Mouse (Mus musculus): ENCODE results near the gene Rab6b. TPM values are rescaled to one million over a fixed set of nuclear protein-coding genes. Genes with fewer than 3 reads are reported as not detected.
"Not testable (repeated sequence)": the region's sequence is repeated elsewhere in the genome, so short reads cannot be mapped to it uniquely, and the experiment has no call there.

The Rab6b gene
- polyA plus RNA-seq, 1 experiment = 23.3 TPM

DNA sequence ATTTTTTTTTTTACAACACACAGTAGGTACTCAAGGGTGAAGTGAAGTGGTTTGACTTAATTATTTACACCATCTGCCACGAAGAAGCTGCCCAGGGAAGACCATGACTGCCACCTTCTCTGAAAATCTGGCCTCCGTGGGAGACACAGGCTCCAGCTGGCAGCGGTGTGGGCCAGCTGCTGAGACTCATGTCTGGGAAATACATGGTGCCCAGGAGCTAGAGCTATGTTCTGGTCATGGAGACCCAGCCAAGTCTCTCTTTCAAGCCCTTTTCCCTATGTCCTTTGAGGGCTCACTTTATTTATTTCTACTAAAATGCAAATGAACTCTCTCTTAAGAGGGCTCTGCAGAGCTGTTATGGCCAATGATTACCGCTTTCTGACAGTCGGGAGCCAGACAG lies 41.7 kb downstream of the Rab6b start:
- H3K27me3 ChIP-seq (ENCODE audit: control insufficient read depth, insufficient read depth, low read length, poor library complexity, severe bottlenecking) = no peaks in the 10 kb centered on the region
- no peak for TF ChIP-seq CTCF (IDR thresholded peaks at IDR 0.05; ENCODE audit: low read depth, low read length)
- TF ChIP-seq POLR2A (IDR thresholded peaks at IDR 0.05; ENCODE audit: insufficient read depth, low read length) = no peak
- TF ChIP-seq EP300 (IDR thresholded peaks at IDR 0.05; ENCODE audit: insufficient read depth, low read depth, low read length) = no peak

GRCm38 (mm10) chr9:103154568-103154967 lies 43.0 kb downstream of the Rab6b start:
- H3K27me3 ChIP-seq (ENCODE audit: control insufficient read depth, insufficient read depth, low read length, poor library complexity, severe bottlenecking) = no peaks in the 10 kb centered on the region
- H3K4me1 ChIP-seq (ENCODE audit: control insufficient read depth, insufficient read depth, low read length) = peaks cover 5% of the 10 kb centered on the region
- no peak overlapping the region for H3K27ac ChIP-seq (ENCODE audit: insufficient read depth, low read length)
- no peak overlapping the region for H3K4me3 ChIP-seq (ENCODE audit: low read depth, low read length)
- no peaks in the 10 kb centered on the region for H3K36me3 ChIP-seq (ENCODE audit: control insufficient read depth, insufficient read depth, low read length, poor library complexity, severe bottlenecking)
- H3K9ac ChIP-seq (ENCODE audit: low read depth, poor library complexity, severe bottlenecking) = no peak overlapping the region
- TF ChIP-seq CTCF (IDR thresholded peaks at IDR 0.05; ENCODE audit: low read depth, low read length) = no peak
- TF ChIP-seq POLR2A (IDR thresholded peaks at IDR 0.05; ENCODE audit: insufficient read depth, low read length) = no peak
- no peak for TF ChIP-seq EP300 (IDR thresholded peaks at IDR 0.05; ENCODE audit: insufficient read depth, low read depth, low read length)
- H3K9me3 ChIP-seq (replicated peaks; ENCODE audit: control insufficient read depth, insufficient read depth, low read length, poor library complexity, severe bottlenecking) = no peaks in the 10 kb centered on the region

More for the DNA sequence above, 41.7 kb downstream of the Rab6b start:
- no peaks in the 10 kb centered on the region for H3K36me3 ChIP-seq (ENCODE audit: control insufficient read depth, insufficient read depth, low read length, poor library complexity, severe bottlenecking)
- H3K27ac ChIP-seq (ENCODE audit: insufficient read depth, low read length) = no peak overlapping the region
- no peak overlapping the region for H3K9ac ChIP-seq (ENCODE audit: low read depth, poor library complexity, severe bottlenecking)
- H3K9me3 ChIP-seq (replicated peaks; ENCODE audit: control insufficient read depth, insufficient read depth, low read length, poor library complexity, severe bottlenecking) = no peaks in the 10 kb centered on the region
- H3K4me3 ChIP-seq (ENCODE audit: low read depth, low read length) = no peak overlapping the region
- peaks cover 5% of the 10 kb centered on the region for H3K4me1 ChIP-seq (ENCODE audit: control insufficient read depth, insufficient read depth, low read length)

DNA sequence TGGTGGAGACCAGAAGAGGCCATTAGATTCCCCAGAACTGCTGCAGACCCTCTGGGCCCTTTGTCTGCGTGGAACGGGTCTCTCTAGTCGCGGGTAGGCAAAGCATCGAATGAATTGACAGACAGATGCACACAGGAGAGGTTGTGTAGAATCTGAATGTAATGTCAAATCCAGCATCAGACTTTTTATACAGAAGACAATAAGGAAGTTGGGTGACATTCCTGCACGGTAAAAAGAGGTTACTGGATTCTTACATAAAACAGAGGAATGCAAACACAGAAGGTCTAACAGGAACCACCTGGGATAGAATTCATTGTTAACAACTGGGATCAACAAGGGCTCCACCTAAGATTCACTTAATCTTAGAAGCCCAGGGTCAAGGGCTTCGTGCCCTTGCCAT lies 43.6 kb downstream of the Rab6b start:
- not testable (repeated sequence) for H3K4me3 ChIP-seq (ENCODE audit: low read depth, low read length); H3K4me1 ChIP-seq (ENCODE audit: control insufficient read depth, insufficient read depth, low read length); H3K9ac ChIP-seq (ENCODE audit: low read depth, poor library complexity, severe bottlenecking); H3K36me3 ChIP-seq (ENCODE audit: control insufficient read depth, insufficient read depth, low read length, poor library complexity, severe bottlenecking); H3K27me3 ChIP-seq (ENCODE audit: control insufficient read depth, insufficient read depth, low read length, poor library complexity, severe bottlenecking); H3K9me3 ChIP-seq (replicated peaks; ENCODE audit: control insufficient read depth, insufficient read depth, low read length, poor library complexity, severe bottlenecking)
- 0 out of 2 replicates have a peak overlapping the region, but pooled peaks have one; percentile 33 for H3K27ac ChIP-seq (ENCODE audit: insufficient read depth, low read length)
- TF ChIP-seq EP300 (IDR thresholded peaks at IDR 0.05; ENCODE audit: insufficient read depth, low read depth, low read length) = peak; percentile 41; the same call in 1 of the 2 replicates

DNA sequence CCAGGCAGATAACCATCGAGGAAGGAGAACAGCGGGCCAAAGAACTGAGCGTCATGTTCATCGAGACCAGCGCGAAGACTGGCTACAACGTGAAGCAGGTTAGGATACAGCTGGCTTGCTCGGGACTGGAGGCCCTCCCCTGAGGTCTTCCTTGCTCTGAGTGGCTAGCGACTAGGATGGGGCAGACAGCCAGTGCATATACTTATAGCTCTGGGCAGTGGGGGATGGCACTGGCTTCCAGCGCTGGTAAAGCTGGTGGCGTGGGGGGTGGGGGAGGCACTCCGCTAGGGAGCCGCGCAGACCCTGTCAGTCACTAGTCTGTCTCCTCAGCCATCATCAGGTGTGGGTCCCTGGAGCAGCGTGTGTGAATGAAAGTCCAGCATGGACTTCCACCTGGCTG lies 52.2 kb downstream of the Rab6b start:
- H3K9ac ChIP-seq (ENCODE audit: low read depth, poor library complexity, severe bottlenecking) = no peak overlapping the region
- no peaks in the 10 kb centered on the region for H3K36me3 ChIP-seq (ENCODE audit: control insufficient read depth, insufficient read depth, low read length, poor library complexity, severe bottlenecking)
- H3K4me1 ChIP-seq (ENCODE audit: control insufficient read depth, insufficient read depth, low read length) = peaks cover 2% of the 10 kb centered on the region
- no peak overlapping the region for H3K27ac ChIP-seq (ENCODE audit: insufficient read depth, low read length)
- H3K4me3 ChIP-seq (ENCODE audit: low read depth, low read length) = no peak overlapping the region
- no peaks in the 10 kb centered on the region for H3K27me3 ChIP-seq (ENCODE audit: control insufficient read depth, insufficient read depth, low read length, poor library complexity, severe bottlenecking)
- no peaks in the 10 kb centered on the region for H3K9me3 ChIP-seq (replicated peaks; ENCODE audit: control insufficient read depth, insufficient read depth, low read length, poor library complexity, severe bottlenecking)
- no peak for TF ChIP-seq EP300 (IDR thresholded peaks at IDR 0.05; ENCODE audit: insufficient read depth, low read depth, low read length)
- no peak for TF ChIP-seq CTCF (IDR thresholded peaks at IDR 0.05; ENCODE audit: low read depth, low read length)
- no peak for TF ChIP-seq POLR2A (IDR thresholded peaks at IDR 0.05; ENCODE audit: insufficient read depth, low read length)

GRCm38 (mm10) chr9:103168046-103168445 lies 56.5 kb downstream of the Rab6b start:
- Histone ChIP-seq H3K4me3 (ENCODE audit: low read depth, low read length) (no peak overlapping the region), H3K4me1 (ENCODE audit: control insufficient read depth, insufficient read depth, low read length) (peaks cover 2% of the 10 kb centered on the region), H3K9ac (ENCODE audit: low read depth, poor library complexity, severe bottlenecking) (no peak overlapping the region), H3K36me3 (ENCODE audit: control insufficient read depth, insufficient read depth, low read length, poor library complexity, severe bottlenecking) (no peaks in the 10 kb centered on the region), H3K27me3 (ENCODE audit: control insufficient read depth, insufficient read depth, low read length, poor library complexity, severe bottlenecking) (no peaks in the 10 kb centered on the region), H3K9me3 (replicated peaks; ENCODE audit: control insufficient read depth, insufficient read depth, low read length, poor library complexity, severe bottlenecking) (no peaks in the 10 kb centered on the region), H3K27ac (ENCODE audit: insufficient read depth, low read length) (no peak overlapping the region)
- TF ChIP-seq CTCF (IDR thresholded peaks at IDR 0.05; ENCODE audit: low read depth, low read length) (no peak), POLR2A (IDR thresholded peaks at IDR 0.05; ENCODE audit: insufficient read depth, low read length) (no peak), EP300 (IDR thresholded peaks at IDR 0.05; ENCODE audit: insufficient read depth, low read depth, low read length) (no peak)

DNA sequence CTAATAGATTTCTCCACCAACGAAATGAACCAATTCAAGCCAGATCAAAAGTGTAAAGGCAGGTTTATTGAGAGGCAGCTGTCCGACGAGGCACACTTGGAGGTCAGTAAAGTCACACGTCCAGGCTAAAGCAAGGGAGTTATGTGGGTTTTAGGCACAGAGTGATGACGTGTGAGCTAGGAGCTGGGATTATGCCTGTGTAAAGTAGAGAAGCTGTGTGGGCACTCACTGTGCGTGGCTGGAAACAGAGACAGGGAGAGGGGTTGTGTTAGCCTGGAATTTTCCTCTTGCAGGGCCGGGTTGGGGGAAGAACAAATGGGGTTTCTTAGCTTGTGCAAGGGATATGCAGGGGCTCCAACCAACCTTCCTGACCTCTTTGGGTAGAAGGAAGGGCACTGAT lies 57.2 kb downstream of the Rab6b start:
- Histone ChIP-seq H3K27ac (ENCODE audit: insufficient read depth, low read length) (no peak overlapping the region), H3K9ac (ENCODE audit: low read depth, poor library complexity, severe bottlenecking) (no peak overlapping the region), H3K9me3 (replicated peaks; ENCODE audit: control insufficient read depth, insufficient read depth, low read length, poor library complexity, severe bottlenecking) (no peaks in the 10 kb centered on the region), H3K27me3 (ENCODE audit: control insufficient read depth, insufficient read depth, low read length, poor library complexity, severe bottlenecking) (no peaks in the 10 kb centered on the region), H3K4me3 (ENCODE audit: low read depth, low read length) (no peak overlapping the region), H3K36me3 (ENCODE audit: control insufficient read depth, insufficient read depth, low read length, poor library complexity, severe bottlenecking) (no peaks in the 10 kb centered on the region), H3K4me1 (ENCODE audit: control insufficient read depth, insufficient read depth, low read length) (peaks cover 2% of the 10 kb centered on the region)
- no peak for TF ChIP-seq EP300 (IDR thresholded peaks at IDR 0.05; ENCODE audit: insufficient read depth, low read depth, low read length)
